Mouse (Mus musculus) embryo, embryonic 11.5 days (tissue): ENCODE measurements around the gene Krtap4-2.

Experiments used
- DNase-seq: peaks from one replicate; pipeline ENCODE4 v3.0.0-alpha.2; 2012; ENCODE audit warnings: low read depth, low spot score

Gene Krtap4-2

DNA sequence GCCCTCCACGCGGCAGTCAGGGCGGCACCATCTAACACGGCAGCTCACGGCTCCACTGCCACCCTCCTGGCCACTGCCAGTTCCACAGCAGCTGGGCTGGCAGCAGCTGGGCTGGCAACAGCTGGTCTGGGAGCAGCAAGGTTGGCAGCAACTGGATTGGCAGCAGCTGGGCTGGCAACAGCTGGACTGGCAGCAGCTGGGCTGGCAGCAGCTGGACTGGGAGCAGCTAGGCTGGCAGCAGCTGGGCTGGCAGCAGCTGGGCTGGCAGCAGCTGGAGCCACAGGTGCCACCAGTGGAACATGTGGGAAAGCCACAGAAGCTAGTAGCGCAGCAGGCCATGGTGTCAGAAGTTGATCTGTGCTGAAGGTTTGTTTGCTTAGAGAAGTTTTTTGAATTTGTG lies 43.9 kb downstream of the Krtap4-2 start, which contains the start of gene Krtap1-3:
Gene Krtap1-3, minus strand, starts transcription at position 359 of the 400 bp plus-strand sequence.
- no peak for DNase-seq

DNA sequence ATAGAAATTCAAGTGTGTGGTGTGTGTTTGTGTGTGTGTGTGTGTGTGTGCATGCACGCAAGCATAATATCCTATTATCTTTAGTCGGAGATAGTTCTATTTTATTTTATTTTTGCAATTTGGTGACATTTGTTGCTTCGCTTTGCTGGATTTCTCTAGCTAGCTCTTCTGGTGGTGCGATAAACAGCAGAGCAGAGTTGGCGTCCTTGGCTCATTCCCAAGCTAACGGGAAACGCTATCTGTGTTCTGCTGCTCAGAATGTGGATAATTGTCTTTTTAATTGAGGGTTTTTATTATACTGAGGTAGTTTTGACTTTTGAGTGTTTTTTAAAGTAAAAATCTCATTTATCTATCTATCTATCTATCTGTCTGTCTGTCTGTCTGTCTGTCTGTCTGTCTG lies 49.8 kb downstream of the Krtap4-2 start:
- DNase-seq, result no peak
